Mouse (Mus musculus): ENCODE results near the gene Trip11. TPM values are rescaled to one million over a fixed set of nuclear protein-coding genes. Genes with fewer than 3 reads are reported as not detected.

Trip11 gene
- polyA plus RNA-seq, 1 experiment from 2014 or later: 40.2 TPM

- H3K4me1 ChIP-seq (ENCODE audit: control insufficient read depth, insufficient read depth, low read length): no peaks in the 10 kb centered on the region
- no peak overlapping the region for H3K27ac ChIP-seq (ENCODE audit: low read length)
- no peak overlapping the region for H3K4me3 ChIP-seq (ENCODE audit: low read depth, low read length)
- H3K27me3 ChIP-seq (ENCODE audit: control insufficient read depth, insufficient read depth, low read length): no peaks in the 10 kb centered on the region
- no peaks in the 10 kb centered on the region for H3K36me3 ChIP-seq (ENCODE audit: control insufficient read depth, insufficient read depth, low read length)
- no peak for ATAC-seq (ENCODE audit: insufficient number of reproducible peaks, insufficient read depth, low FRiP score, low read depth)
- H3K9ac ChIP-seq (replicated peaks; ENCODE audit: low read depth, low read length): no peak overlapping the region
- no peaks in the 10 kb centered on the region for H3K9me3 ChIP-seq (ENCODE audit: control insufficient read depth, low read depth, low read length)
- H3K4me2 ChIP-seq (replicated peaks; ENCODE audit: low read depth, low read length): no peak overlapping the region
- WGBS: 89% methylated on average over 4 of the region's 4 CpGs
These were observed 120.4 kb downstream of the Trip11 start for GRCm38 (mm10) chr12:101792684-101793083.

GRCm38 (mm10) chr12:101789767-101790166 lies 123.3 kb downstream of the Trip11 start:
- H3K4me1 ChIP-seq (ENCODE audit: control insufficient read depth, insufficient read depth, low read length): no peaks in the 10 kb centered on the region
- no peak overlapping the region for H3K4me3 ChIP-seq (ENCODE audit: low read depth, low read length)
- WGBS: 92% methylated on average over 3 of the region's 3 CpGs
- H3K36me3 ChIP-seq (ENCODE audit: control insufficient read depth, insufficient read depth, low read length): no peaks in the 10 kb centered on the region; the same call in 1 of the 2 replicates
- H3K27me3 ChIP-seq (ENCODE audit: control insufficient read depth, insufficient read depth, low read length): no peaks in the 10 kb centered on the region
- H3K9me3 ChIP-seq (ENCODE audit: control insufficient read depth, low read depth, low read length): no peaks in the 10 kb centered on the region
- H3K4me2 ChIP-seq (replicated peaks; ENCODE audit: low read depth, low read length): no peak overlapping the region
- H3K9ac ChIP-seq (replicated peaks; ENCODE audit: low read depth, low read length): no peak overlapping the region
- no peak for ATAC-seq (ENCODE audit: insufficient number of reproducible peaks, insufficient read depth, low FRiP score, low read depth)
- no peak overlapping the region for H3K27ac ChIP-seq (ENCODE audit: low read length)

GRCm38 (mm10) chr12:101789250-101789649 lies 123.8 kb downstream of the Trip11 start:
- Histone ChIP-seq H3K9ac (replicated peaks; ENCODE audit: low read depth, low read length) (no peak overlapping the region), H3K27ac (ENCODE audit: low read length) (no peak overlapping the region), H3K9me3 (ENCODE audit: control insufficient read depth, low read depth, low read length) (no peaks in the 10 kb centered on the region; the same call in 1 of the 2 replicates), H3K4me2 (replicated peaks; ENCODE audit: low read depth, low read length) (no peak overlapping the region), H3K4me1 (ENCODE audit: control insufficient read depth, insufficient read depth, low read length) (no peaks in the 10 kb centered on the region), H3K36me3 (ENCODE audit: control insufficient read depth, insufficient read depth, low read length) (no peaks in the 10 kb centered on the region; the same call in 1 of the 2 replicates), H3K4me3 (ENCODE audit: low read depth, low read length) (no peak overlapping the region), H3K27me3 (ENCODE audit: control insufficient read depth, insufficient read depth, low read length) (no peaks in the 10 kb centered on the region)
- no peak for ATAC-seq (ENCODE audit: insufficient number of reproducible peaks, insufficient read depth, low FRiP score, low read depth)
- WGBS: 83% methylated on average over 3 of the region's 3 CpGs

Other genes with a start within 250 kb of the Trip11 start
- gene Tc2n, start 194.7 kb downstream of the Trip11 start, polyA plus RNA-seq (2014; fragmentation: Nextera tagmentation; extraction: Ambion mirVana): 2.6 and 3.1 TPM in 2 replicates
- gene Fbln5, start 94.2 kb downstream of the Trip11 start, polyA plus RNA-seq (2014; fragmentation: Nextera tagmentation; extraction: Ambion mirVana): 50.6 and 52.4 TPM in 2 replicates
- 15.5 and 18.2 TPM in 2 replicates for gene Atxn3, start 45.0 kb upstream of the Trip11 start, polyA plus RNA-seq (2014; fragmentation: Nextera tagmentation; extraction: Ambion mirVana)
- 29.0 and 32.6 TPM in 2 replicates for gene Cpsf2, start 62.7 kb upstream of the Trip11 start, polyA plus RNA-seq (2014; fragmentation: Nextera tagmentation; extraction: Ambion mirVana)
- gene Slc24a4, start 215.5 kb upstream of the Trip11 start, polyA plus RNA-seq (2014; fragmentation: Nextera tagmentation; extraction: Ambion mirVana): 0.26 and 0.41 TPM in 2 replicates